ENCODE assay signal across 9 mouse cellular contexts in the genomic region with DNA sequence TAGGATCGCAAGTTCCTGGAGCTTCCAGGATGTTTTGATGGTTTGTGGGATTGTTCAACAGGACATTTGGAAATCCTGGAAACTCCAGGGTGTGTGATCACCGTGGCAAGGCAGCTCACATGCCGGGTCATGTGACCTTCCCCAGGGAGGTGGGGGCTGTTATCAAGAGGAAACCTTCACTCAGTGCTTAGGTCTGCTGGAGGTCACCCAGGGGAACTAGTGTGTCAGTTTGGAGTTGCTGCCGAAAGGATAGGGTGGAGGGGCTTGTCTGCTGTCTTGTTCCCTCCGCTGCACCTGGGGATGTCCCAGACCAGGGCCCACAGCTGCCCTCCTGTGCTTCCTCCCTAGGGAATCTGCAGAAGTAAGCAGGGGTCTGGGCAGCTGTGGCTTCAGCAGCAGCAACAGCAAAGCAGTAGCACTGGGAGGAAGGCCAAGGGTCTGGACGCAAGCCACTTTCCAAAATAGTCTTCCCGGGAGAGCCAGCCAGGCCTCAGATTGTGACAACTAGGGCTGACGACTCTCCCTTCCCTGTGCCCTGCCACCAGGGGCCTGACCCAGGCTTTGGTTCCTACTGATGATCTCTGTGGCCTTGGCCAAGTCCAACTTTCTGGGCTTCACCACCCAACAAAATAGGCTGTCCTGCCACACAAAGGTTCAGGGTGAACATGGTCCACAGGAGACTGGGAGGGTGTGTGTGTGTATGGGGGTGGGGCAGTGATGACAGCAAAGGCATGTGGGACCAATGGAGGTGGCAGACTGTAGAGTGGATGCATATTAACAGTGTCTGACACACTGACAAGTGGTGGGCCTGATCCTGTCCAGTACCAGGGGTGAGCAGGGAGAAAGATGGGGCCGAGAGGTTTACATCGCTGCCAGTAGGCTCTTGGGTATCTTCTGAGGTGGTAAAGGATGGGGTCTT. TPM values are rescaled to one million over a fixed set of nuclear protein-coding genes. Genes with fewer than 3 reads are reported as not detected.
DNase-seq lines count a peak whose midpoint lies in the region; ATAC-seq and TF ChIP-seq lines count a peak whose summit lies in the region.
"Had no signal": no experiment of that assay in that cellular context is flagged by ENCODE, and none has a peak within 500 bp of the region (broad histone marks: within the 10 kb centered on the region; RNA-seq: fewer than 3 reads in every experiment).

No protein-coding gene starts in this region.

- peak; percentile 67 for ATAC-seq in heart, embryonic 12.5 days (ENCODE audit: insufficient number of reproducible peaks, low FRiP score)
- 0 out of 2 replicates have a peak, but pooled peaks have one; percentile 1 for ATAC-seq in liver, embryonic 11.5 days (replicated peaks; ENCODE audit: low FRiP score)
- ATAC-seq in stomach, embryonic 16.5 days (ENCODE audit: insufficient read depth, low FRiP score), result 0 out of 2 replicates have a peak, but pooled peaks have one; percentile 30

- no peaks in the 10 kb centered on the region for H3K27me3 ChIP-seq in cerebellum, adult 2 months (ENCODE audit: control insufficient read depth, insufficient read depth, low read length)
- H3K27me3 ChIP-seq in heart, embryonic 12.5 days (replicated peaks), result no peaks in the 10 kb centered on the region
- no peaks in the 10 kb centered on the region for H3K27me3 ChIP-seq in liver, embryonic 11.5 days (replicated peaks; ENCODE audit: control insufficient read depth, insufficient read depth, low read length)
- no peaks in the 10 kb centered on the region for H3K27me3 ChIP-seq in stomach, embryonic 16.5 days (ENCODE audit: control insufficient read depth, insufficient read depth, low read length)
- H3K27me3 ChIP-seq: limb, embryonic 12.5 days had no signal

- no peak overlapping the region for H3K27ac ChIP-seq in cerebellum, adult 2 months (ENCODE audit: insufficient read depth, low read length)
- peak overlapping the region; percentile 65 for H3K27ac ChIP-seq in heart, embryonic 12.5 days (ENCODE audit: poor library complexity, severe bottlenecking)
- no peak overlapping the region for H3K27ac ChIP-seq in liver, embryonic 11.5 days (ENCODE audit: low read depth, low read length)
- H3K27ac ChIP-seq in stomach, embryonic 16.5 days (ENCODE audit: low read length), result 0 out of 2 replicates have a peak overlapping the region, but pooled peaks have one; percentile 17
- H3K27ac ChIP-seq: limb, embryonic 12.5 days had no signal

- no peak for TF ChIP-seq POLR2A in cerebellum, adult 2 months (IDR thresholded peaks at IDR 0.05; ENCODE audit: borderline replicate concordance, insufficient read depth, low read length)

- peaks cover 14% of the 10 kb centered on the region for H3K4me1 ChIP-seq in cerebellum, adult 2 months (ENCODE audit: control insufficient read depth, insufficient read depth, low read length)
- H3K4me1 ChIP-seq in heart, embryonic 12.5 days (replicated peaks), result peaks cover 21% of the 10 kb centered on the region
- no peaks in the 10 kb centered on the region for H3K4me1 ChIP-seq in liver, embryonic 11.5 days (replicated peaks; ENCODE audit: control insufficient read depth, insufficient read depth, low read length)
- peaks cover 7% of the 10 kb centered on the region; the same call in 1 of the 2 replicates for H3K4me1 ChIP-seq in stomach, embryonic 16.5 days (ENCODE audit: control insufficient read depth, insufficient read depth, low read length)
- H3K4me1 ChIP-seq: limb, embryonic 12.5 days had no signal

- TF ChIP-seq CTCF in cerebellum, adult 2 months (IDR thresholded peaks at IDR 0.05; ENCODE audit: borderline replicate concordance, insufficient read depth, low read depth, low read length), result no peak

- no peak overlapping the region for H3K9ac ChIP-seq in heart, embryonic 12.5 days
- H3K9ac ChIP-seq in liver, embryonic 11.5 days (ENCODE audit: low read depth, low read length), result no peak overlapping the region
- H3K9ac ChIP-seq in stomach, embryonic 16.5 days (ENCODE audit: low read length), result no peak overlapping the region
- H3K9ac ChIP-seq: limb, embryonic 12.5 days had no signal

- H3K9me3 ChIP-seq in heart, embryonic 12.5 days (replicated peaks), result no peaks in the 10 kb centered on the region
- no peaks in the 10 kb centered on the region for H3K9me3 ChIP-seq in liver, embryonic 11.5 days (ENCODE audit: control insufficient read depth, low read length)
- H3K9me3 ChIP-seq in stomach, embryonic 16.5 days (replicated peaks; ENCODE audit: control insufficient read depth, low read length), result no peaks in the 10 kb centered on the region
- H3K9me3 ChIP-seq: limb, embryonic 12.5 days had no signal

- H3K4me3 ChIP-seq in cerebellum, adult 2 months (replicated peaks; ENCODE audit: insufficient read depth, low read depth, low read length), result no peak overlapping the region
- no peak overlapping the region for H3K4me3 ChIP-seq in heart, embryonic 12.5 days
- no peak overlapping the region for H3K4me3 ChIP-seq in liver, embryonic 11.5 days (ENCODE audit: low read depth, low read length)
- H3K4me3 ChIP-seq in stomach, embryonic 16.5 days (replicated peaks; ENCODE audit: low read length), result no peak overlapping the region
- H3K4me3 ChIP-seq: limb, embryonic 12.5 days had no signal

- peaks cover 5% of the 10 kb centered on the region for H3K36me3 ChIP-seq in heart, embryonic 12.5 days
- no peaks in the 10 kb centered on the region; the same call in 1 of the 2 replicates for H3K36me3 ChIP-seq in liver, embryonic 11.5 days (ENCODE audit: control insufficient read depth, insufficient read depth, low read length)
- no peaks in the 10 kb centered on the region for H3K36me3 ChIP-seq in stomach, embryonic 16.5 days (ENCODE audit: control insufficient read depth, insufficient read depth, low read length)

- WGBS in cerebellum, adult 2 months, result 39% methylated on average over 10 of the region's 10 CpGs
- 27% methylated on average over 10 of the region's 10 CpGs for WGBS in heart, embryonic 12.5 days
- 55% methylated on average over 10 of the region's 10 CpGs for WGBS in liver, embryonic 11.5 days
- 57% methylated on average over 10 of the region's 10 CpGs for WGBS in stomach, embryonic 16.5 days

- peak overlapping the region; percentile 23 for H3K4me2 ChIP-seq in heart, embryonic 12.5 days
- H3K4me2 ChIP-seq in liver, embryonic 11.5 days, result no peak overlapping the region
- no peak overlapping the region for H3K4me2 ChIP-seq in stomach, embryonic 16.5 days (ENCODE audit: low read depth, low read length)
- H3K4me2 ChIP-seq: limb, embryonic 12.5 days had no signal

- DNase-seq in cerebellum, adult 2 months, result peak; percentile 37 to 46
- DNase-seq in cerebellum, adult 9-11 months, result no peak
- DNase-seq in right cerebral cortex, postnatal 4 days, result peak; percentile 64
- DNase-seq in right cerebral cortex, postnatal 25 days, result no peak
- DNase-seq in liver, embryonic 11.5 days (ENCODE audit: low spot score), result no peak
- no peak for DNase-seq in embryo, embryonic 10 days (ENCODE audit: low spot score)

RNA-seq across cellular contexts. Expression of a gene that starts 35.9 kb away (rescaled TPM):
- 0.34 and 0.49 TPM in 2 replicates for polyA plus RNA-seq in cerebellum, adult 2 months (2012; rRNA removed)
- polyA plus RNA-seq in heart, embryonic 12.5 days (2016; fragmentation: Nextera tagmentation; extraction: Ambion mirVana), result 7.9 and 8.0 TPM in 2 replicates
- 3.2 and 3.6 TPM in 2 replicates for polyA plus RNA-seq in liver, embryonic 11.5 days (2014; fragmentation: Nextera tagmentation; extraction: Ambion mirVana)
- 15.2 and 17.3 TPM in 2 replicates for polyA plus RNA-seq in stomach, embryonic 16.5 days (2015; fragmentation: Nextera tagmentation; extraction: Ambion mirVana)

Comparison
In these comparisons a context has a peak if more than half of its experiments do, and no peak if none do; other contexts are left out.
1. DNase-seq: peak in cerebellum, adult 2 months (2 of 2) and right cerebral cortex, postnatal 4 days (single experiment); none in cerebellum, adult 9-11 months (single experiment), right cerebral cortex, postnatal 25 days (single experiment), liver, embryonic 11.5 days (single experiment) and embryo, embryonic 10 days (single experiment).
2. H3K27ac ChIP-seq: peak in heart, embryonic 12.5 days (single experiment) and stomach, embryonic 16.5 days (single experiment); none in cerebellum, adult 2 months (single experiment) and liver, embryonic 11.5 days (single experiment).
3. ATAC-seq: peak in every context shown above with its lines; median percentile 67 in heart, embryonic 12.5 days; 30 in stomach, embryonic 16.5 days; 1 in liver, embryonic 11.5 days.